Mouse (Mus musculus) lung, postnatal 0 days (tissue): ENCODE measurements at regions not wholly inside any gene's neighbourhood (a gene's known extent, or its start where the extent isn't known, plus 50 kb on each side); places are given as distances from the start of the nearest gene placed in this dataset.

ENCODE experiments used
- CTCF ChIP-seq: IDR thresholded peaks from 2 replicates; pipeline ENCODE4 v1.5.1; 2016; ENCODE audit warnings: antibody characterized with exemption, mild to moderate bottlenecking
- EP300 ChIP-seq: IDR thresholded peaks from 2 replicates; pipeline ENCODE4 v1.6.1; 2016; ENCODE audit warnings: antibody characterized with exemption, mild to moderate bottlenecking, control low read depth

- TF ChIP-seq CTCF (no peak), EP300 (no peak)
Measured at GRCm38 (mm10) chr2:33974031-33974430, 86.3 kb upstream of the Mvb12b start.
